Mouse (Mus musculus) WW6 (cell line): ENCODE measurements around the gene Six6.
A peak's percentile ranks its signal among the peaks of the same experiment; 100 is the strongest.

Source experiments
- DNase-seq: peaks from one replicate; pipeline ENCODE4 v3.0.0-alpha.2; 2013; ENCODE audit warnings: low read depth, low spot score

Six6 gene

GRCm38 (mm10) chr12:72957829-72958424, 18.2 kb downstream of the Six6 start:
- DNase-seq, result no peak

GRCm38 (mm10) chr12:72958446-72958845, 18.8 kb downstream of the Six6 start:
- no peak for DNase-seq

GRCm38 (mm10) chr12:72962761-72963160, 23.1 kb downstream of the Six6 start:
- no peak for DNase-seq

- no peak for DNase-seq
Observed at GRCm38 (mm10) chr12:72967541-72967940, 27.8 kb downstream of the Six6 start.

GRCm38 (mm10) chr12:72970620-72971019, 30.9 kb downstream of the Six6 start:
- no peak for DNase-seq

GRCm38 (mm10) chr12:72973161-72973560, 33.5 kb downstream of the Six6 start:
- DNase-seq, result no peak

GRCm38 (mm10) chr12:72976172-72976571, 36.5 kb downstream of the Six6 start:
- DNase-seq, result no peak

- peak; percentile 49 for DNase-seq
Observed at GRCm38 (mm10) chr12:72976718-72977117, 37.0 kb downstream of the Six6 start.

- DNase-seq, result no peak
Observed at GRCm38 (mm10) chr12:72977851-72978250, 38.2 kb downstream of the Six6 start.

- DNase-seq, result no peak
Observed at GRCm38 (mm10) chr12:72979236-72979635, 39.5 kb downstream of the Six6 start.

GRCm38 (mm10) chr12:72982616-72983015, 42.9 kb downstream of the Six6 start:
- DNase-seq, result no peak

GRCm38 (mm10) chr12:72983071-72983857, 43.6 kb downstream of the Six6 start:
- DNase-seq, result no peak
